Mouse (Mus musculus) CD8-positive naive resting alpha-beta T cell, adult 2 months (primary cell): ENCODE results near the gene Ganab.
"Not testable (repeated sequence)": the region's sequence is repeated elsewhere in the genome, so short reads cannot be mapped to it uniquely, and the experiment has no call there.

Experiments
- DNase-seq, 2 experiments: peaks; one replicate each; pipeline ENCODE4 v3.0.0; 2022; ENCODE audit warnings: low read depth in 2 of 2, low spot score in 2 of 2

Gene Ganab

DNA sequence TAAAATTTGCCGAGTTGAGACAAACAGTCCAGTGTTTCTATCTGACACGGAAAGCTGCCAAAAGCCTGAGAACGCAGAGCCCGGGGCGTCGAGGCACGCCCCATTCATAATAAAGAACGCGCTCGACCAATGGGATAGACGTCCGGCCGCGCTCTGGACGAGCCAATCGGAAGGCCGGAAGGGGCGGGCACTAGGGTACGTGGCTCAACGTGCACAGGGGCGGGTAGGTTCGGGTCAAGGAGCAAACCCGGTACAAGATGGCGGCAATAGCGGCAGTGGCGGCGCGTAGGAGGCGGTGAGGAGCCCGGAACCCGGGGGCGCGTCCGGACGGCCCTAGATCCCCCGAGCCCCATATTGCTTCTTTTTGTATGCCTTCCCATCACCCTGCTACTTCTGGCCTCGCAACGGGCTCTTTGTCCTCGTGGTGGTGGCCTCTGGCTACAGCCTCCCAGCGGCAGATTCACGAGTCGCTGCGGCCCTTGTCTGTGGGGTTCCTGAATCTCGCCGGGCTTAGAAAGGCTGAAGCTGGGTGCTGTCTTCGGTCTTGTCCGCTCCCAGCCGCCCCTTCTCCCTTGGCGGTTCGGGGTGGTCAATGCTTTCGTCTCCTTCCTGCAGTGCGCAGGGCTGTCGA lies at the start of gene Ganab:
TSS of gene Ganab (plus strand) at position 207 of the 631 bp plus-strand sequence.
- peak; percentile 90 to 92 for DNase-seq

- no peak for DNase-seq
These were observed 49.5 kb upstream of the Ganab start for GRCm38 (mm10) chr19:8848356-8848755.

DNA sequence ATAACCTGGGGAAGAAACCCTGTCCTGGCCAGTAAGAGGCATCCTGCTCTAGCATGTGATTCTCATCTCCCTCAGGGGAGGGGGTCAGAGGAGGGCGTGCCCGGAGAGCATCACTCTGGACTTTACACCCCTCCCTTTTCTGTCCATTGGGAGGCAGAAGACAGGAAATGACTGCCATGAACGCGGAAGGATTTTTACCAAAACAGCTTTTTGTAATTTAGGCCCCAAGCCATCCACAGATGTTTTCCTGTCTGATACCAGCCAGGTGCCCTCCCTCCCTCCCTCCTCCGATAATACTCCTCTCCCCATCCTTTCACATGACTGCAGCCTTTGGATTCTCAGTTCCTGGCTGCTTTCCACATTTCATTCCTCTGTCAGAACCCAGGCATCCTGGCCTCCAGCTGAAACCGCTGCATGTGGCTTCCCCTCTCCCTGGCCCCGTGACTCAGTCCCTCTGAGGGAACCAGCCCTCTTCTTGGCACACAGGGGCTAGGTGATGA lies 47.4 kb upstream of the Ganab start, which contains the start of gene Lrrn4cl:
TSS of gene Lrrn4cl (plus strand) at position 367 of the 500 bp plus-strand sequence.
- no peak for DNase-seq

GRCm38 (mm10) chr19:8851639-8852038 lies 46.2 kb upstream of the Ganab start:
- DNase-seq: no peak

GRCm38 (mm10) chr19:8852236-8852928 lies 45.5 kb upstream of the Ganab start:
- DNase-seq: no peak

DNA sequence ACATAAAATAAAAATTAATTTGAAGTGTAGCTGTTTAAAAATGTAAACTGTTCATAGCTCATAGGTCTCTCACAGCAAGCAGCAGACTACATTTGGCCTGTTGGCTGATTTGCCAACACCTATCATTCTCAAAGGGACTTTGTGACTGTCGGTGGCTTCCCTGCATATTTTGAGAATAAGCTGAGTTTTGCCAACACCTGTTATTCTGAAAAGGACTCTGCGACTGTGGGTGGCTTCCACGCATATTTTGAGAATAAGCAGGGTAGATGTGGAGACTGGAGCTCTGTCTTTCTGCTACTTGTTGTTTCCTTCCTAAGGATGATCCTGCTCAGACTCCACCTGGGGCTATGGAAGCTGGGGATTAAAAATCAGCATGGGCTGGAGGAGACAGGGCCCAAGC lies 44.8 kb upstream of the Ganab start:
- DNase-seq: no peak

DNA sequence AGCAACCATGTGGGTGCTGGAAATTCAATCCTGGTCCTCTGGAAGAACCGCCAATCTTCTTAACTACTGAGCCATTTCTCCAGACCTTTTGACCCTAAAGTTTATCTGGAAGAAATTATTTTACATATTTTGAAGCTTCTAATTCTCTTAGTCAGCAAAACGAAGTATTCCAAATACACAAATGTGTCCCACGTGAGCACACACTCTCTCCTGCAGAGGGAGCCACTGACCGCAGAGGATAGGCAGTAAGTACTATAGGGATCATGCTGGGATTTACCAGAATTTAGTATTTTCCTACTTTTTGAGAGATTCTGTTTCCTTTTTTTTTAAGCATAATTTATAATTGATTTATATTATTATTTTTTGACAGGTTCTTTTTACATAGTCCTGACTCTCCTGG lies 40.2 kb upstream of the Ganab start:
- no peak for DNase-seq

GRCm38 (mm10) chr19:8859018-8859417 lies 38.9 kb upstream of the Ganab start:
- peak; percentile 43 to 47 for DNase-seq

DNA sequence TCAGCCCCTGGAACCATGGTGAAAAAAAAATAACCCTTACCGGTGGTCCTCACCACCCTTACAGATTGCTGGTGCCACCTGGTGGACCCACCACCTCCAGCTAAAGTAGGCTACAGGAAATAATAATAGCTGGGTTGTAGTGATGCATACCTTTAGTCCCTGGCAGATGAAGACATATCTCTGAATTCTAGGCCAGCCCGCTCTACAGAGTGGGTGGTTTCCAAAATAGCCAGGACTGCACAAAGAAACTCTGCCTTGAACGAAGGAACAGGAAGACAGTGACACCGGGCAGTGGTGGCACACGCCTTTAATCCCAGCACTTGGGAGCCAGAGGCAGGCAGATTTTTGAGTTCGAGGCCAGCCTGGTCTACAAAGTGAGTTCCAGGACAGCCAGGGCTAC lies 33.6 kb upstream of the Ganab start:
- DNase-seq: no peak

DNA sequence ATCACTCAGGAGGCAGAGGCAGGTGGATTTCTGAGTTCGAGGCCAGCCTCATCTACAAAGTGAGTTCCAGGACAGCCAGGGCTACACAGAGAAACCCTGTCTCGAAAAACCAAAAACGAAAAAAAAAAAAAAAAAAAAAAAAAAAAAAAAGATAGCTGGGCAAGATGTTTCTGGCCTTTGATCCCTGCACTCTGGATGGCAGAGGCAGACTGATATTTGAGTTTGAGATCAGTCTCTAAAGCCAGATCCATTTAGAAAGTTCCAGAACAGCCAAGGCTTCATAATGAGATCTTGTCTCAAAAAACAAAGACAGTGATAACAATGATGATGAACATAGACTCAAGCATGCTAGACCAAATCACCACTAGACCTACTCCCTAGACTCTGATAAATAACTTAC lies 27.5 kb upstream of the Ganab start:
- not testable (repeated sequence) for DNase-seq

DNA sequence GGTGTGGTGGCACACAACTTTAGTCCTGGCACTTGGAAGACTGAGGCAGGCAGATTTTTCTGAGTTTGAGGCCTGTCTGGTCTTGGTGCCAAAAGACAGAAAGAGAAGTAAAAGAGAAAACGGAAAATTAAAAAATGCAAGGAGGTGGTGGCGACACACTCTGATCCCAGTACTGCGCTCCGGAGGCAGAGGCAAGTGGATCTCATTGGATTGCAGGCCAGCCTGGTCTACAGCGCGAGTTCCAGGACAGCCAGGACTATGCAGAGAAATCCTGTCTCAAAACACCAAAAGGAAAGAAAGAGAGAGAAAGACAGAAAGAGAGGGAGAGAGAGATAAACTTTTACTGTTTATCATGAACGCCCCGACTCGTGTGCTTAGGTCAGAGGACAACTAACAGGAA lies 27.0 kb upstream of the Ganab start:
- DNase-seq: no peak

- DNase-seq: peak; percentile 89 to 95
These were observed 26.3 kb upstream of the Ganab start, which contains the start of gene Ubxn1 for GRCm38 (mm10) chr19:8871267-8872186. TSS of gene Ubxn1 (plus strand) at chr19:8871496.

GRCm38 (mm10) chr19:8872266-8872840 lies 25.5 kb upstream of the Ganab start:
- no peak for DNase-seq

DNA sequence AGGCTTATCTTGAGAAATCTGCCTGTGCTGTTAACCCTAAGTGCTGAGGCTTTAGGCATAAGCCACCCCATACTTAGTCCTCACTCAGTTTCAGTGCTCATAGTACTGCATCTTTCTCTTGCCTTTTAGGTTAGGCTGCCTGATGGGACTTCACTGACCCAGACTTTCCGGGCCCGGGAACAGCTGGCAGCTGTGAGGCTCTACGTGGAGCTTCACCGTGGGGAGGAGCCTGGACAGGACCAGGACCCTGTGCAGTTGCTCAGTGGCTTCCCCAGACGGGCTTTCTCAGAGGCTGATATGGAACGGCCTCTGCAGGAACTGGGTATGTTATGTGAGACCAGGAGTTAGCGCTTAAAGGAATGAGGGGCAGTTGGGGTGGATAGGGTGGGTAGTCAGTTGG lies 22.8 kb upstream of the Ganab start:
- DNase-seq: no peak

DNA sequence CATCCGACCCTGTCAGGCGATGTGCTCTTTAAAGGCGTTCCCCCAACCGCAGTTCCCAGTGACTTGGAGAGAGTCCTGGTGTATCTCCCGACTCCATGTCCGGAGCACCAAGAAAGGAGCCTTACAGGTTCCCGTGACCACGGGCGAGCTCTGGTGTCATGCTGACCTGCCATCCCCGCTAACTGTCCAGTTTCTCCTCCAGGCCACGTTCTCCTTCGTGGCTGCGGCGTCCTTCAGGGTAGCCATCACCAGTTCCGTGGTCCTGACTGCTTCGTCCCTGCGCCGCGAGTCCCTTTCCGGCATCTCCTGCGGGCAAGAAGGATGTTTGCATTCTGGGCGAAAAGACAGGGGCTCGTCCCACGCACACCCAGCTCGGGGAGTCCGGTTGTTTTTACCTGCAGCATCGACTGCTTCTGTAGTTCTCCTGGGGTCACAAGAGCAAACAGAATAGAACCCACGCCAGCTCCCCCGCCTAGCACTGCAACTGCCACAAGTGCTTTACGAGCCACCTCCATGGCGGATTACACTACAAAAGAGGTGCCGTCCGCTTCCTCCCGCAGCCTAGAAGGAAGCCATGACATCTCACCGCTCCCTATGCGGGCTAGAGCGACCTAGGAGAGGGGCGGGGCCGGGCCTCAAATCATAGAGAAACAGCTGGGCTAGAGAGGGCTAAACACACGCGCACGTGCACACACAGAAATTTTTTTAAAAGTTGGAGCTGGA lies 17.4 kb upstream of the Ganab start, which contains the start of gene Uqcc3:
TSS of gene Uqcc3 (minus strand) at position 613 of the 723 bp plus-strand sequence.
- peak; percentile 83 to 90 for DNase-seq

DNA sequence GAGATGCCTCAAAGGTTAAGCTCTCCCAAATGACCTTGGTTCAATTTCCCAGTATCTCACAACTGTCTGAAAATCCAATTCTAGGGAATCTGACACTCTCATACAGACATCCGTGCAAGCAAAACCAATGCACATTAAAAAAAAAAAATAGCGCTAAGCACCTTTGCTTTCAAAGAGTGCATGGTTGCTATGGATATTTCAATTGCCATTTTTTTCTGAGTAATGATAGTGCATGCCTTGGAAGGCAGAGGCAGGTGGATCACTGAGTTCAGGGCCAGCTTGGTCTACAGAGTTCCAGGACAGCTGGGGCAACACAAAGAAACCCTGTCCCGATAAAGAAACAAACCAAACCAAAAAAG lies 16.9 kb upstream of the Ganab start:
- DNase-seq: no peak

DNA sequence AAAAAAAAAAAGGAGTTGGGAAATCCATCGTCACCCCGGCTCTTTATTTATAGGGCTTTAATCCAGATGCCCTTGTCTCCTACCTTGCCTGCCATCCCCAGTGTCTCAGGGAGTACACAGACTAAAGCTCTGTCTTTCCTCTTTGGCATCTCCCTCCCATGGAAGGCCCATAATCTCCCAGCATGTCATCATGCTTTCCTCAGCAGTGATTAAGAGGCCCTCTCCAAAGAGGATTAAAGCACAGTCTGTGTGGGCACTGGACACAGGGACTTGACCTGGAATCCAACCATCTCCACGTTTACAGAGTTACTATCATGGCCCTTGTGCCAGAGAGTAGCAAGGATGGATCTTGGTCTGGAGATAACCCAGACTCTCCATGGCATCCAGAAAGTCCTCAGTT lies 14.3 kb upstream of the Ganab start, which contains the start of the genes Lbhd1 and Gm49403:
TSS of gene Lbhd1 (plus strand) at position 117 of the 400 bp plus-strand sequence.
TSS of gene Gm49403 (plus strand) at position 315 of the 400 bp plus-strand sequence.
- no peak for DNase-seq

- no peak for DNase-seq
These were observed 10.8 kb upstream of the Ganab start for GRCm38 (mm10) chr19:8886916-8887584.

DNA sequence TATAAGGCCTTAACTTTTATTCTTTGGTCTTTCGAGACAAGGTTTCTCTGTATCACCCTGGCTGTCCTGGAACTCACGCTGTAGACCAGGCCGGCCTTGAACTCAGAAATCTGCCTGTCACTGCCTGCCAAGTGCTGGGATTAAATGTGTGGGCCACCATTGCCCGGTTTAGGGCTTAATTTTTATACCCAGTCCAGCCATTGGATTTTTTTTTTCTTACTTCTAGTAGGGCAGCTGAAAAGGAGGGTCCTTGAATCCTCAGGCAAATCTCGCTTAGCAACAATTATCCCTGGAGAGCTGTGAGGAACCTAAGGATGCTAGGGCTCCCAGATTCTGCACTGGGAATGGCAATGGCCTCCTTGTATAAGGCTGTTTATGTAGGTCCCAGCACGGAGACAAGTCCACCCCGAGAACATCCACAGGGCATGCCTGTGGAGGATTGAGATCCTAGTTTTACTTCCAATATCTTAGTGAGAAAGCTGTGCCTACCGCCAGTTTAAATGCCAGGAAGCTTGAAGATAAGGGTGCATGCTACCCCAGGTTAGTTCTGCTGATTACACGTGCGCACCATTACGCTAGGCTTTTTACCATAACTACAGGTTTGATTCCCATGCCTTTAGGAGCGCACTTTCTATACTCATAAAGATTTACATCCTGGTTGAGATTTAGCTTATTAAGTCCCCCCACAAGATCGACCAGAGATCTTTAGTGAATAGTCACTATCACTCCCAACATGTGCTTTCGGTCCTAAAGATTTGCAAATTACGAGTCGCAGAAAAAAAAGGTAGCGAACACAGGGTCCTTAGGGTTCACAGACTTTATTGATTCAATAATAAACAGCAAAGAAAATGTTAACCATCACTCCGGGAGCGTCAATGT lies 10.0 kb upstream of the Ganab start:
- no peak for DNase-seq
